ENCODE assay signal across 9 mouse cellular contexts in genomic region chr16:25058051-25058747, GRCm38 (mm10).
A peak's percentile ranks its signal among the peaks of the same experiment; 100 is the strongest.
DNase-seq lines count a peak whose midpoint lies in the region; ATAC-seq and TF ChIP-seq lines count a peak whose summit lies in the region.
"Had no signal": no experiment of that assay in that cellular context is flagged by ENCODE, and none has a peak within 500 bp of the region (broad histone marks: within the 10 kb centered on the region; RNA-seq: fewer than 3 reads in every experiment).

No protein-coding gene starts in this region.

- H3K36me3 ChIP-seq in forebrain, embryonic 14.5 days (ENCODE audit: control insufficient read depth, insufficient read depth, low read length): no peaks in the 10 kb centered on the region
- no peaks in the 10 kb centered on the region for H3K36me3 ChIP-seq in liver, embryonic 14.5 days (replicated peaks; ENCODE audit: control insufficient read depth, insufficient read depth, low read depth)

- peaks cover 19% of the 10 kb centered on the region for H3K4me1 ChIP-seq in forebrain, embryonic 14.5 days (ENCODE audit: control insufficient read depth, insufficient read depth, low read length)
- H3K4me1 ChIP-seq in liver, embryonic 14.5 days (replicated peaks; ENCODE audit: control insufficient read depth in 2 of 2, insufficient read depth in 2 of 2, low read length in 1 of 2): peaks cover 0 to 10% of the 10 kb centered on the region in 2 experiments; a peak in 1 of 4 replicates

- TF ChIP-seq EP300 in liver, embryonic 14.5 days (IDR thresholded peaks at IDR 0.05; ENCODE audit: low read depth): no peak

- H3K9me3 ChIP-seq in forebrain, embryonic 14.5 days (replicated peaks; ENCODE audit: control insufficient read depth, low read length): no peaks in the 10 kb centered on the region
- H3K9me3 ChIP-seq in liver, embryonic 14.5 days (ENCODE audit: control insufficient read depth, low read length): no peaks in the 10 kb centered on the region

- DNase-seq in cerebellum, adult 8-10 months: peak; percentile 26
- no peak for DNase-seq in cerebellum, postnatal 4 days (ENCODE audit: low spot score in 2 of 2)
- DNase-seq in 3134 (ENCODE audit: extremely low read depth, insufficient read length, low spot score): peak; percentile 24
- DNase-seq in forebrain, embryonic 14.5 days (ENCODE audit: low spot score): peak; percentile 52
- no peak for DNase-seq in liver, embryonic 14.5 days (ENCODE audit: low read depth in 3 of 3, low spot score in 3 of 3)
- DNase-seq in natural killer cell, adult 2 months (ENCODE audit: low spot score in 2 of 2): no peak
- no peak for DNase-seq in left cerebral cortex, adult 18-20 months (ENCODE audit: low spot score in 2 of 2)
- no peak for DNase-seq in adrenal gland, adult 8-10 months

- H3K27ac ChIP-seq in forebrain, embryonic 14.5 days (ENCODE audit: low read depth, low read length): peak overlapping the region; percentile 99
- H3K27ac ChIP-seq in liver, embryonic 14.5 days: no peak overlapping the region

- peak overlapping the region; percentile 70 for H3K9ac ChIP-seq in forebrain, embryonic 14.5 days (ENCODE audit: low read length)
- H3K9ac ChIP-seq in liver, embryonic 14.5 days (replicated peaks): no peak overlapping the region

- no peak for TF ChIP-seq CTCF in liver, embryonic 14.5 days (IDR thresholded peaks at IDR 0.05; ENCODE audit: low read depth)

- H3K27me3 ChIP-seq in forebrain, embryonic 14.5 days (replicated peaks; ENCODE audit: control insufficient read depth, insufficient read depth, low read length): no peaks in the 10 kb centered on the region
- H3K27me3 ChIP-seq in liver, embryonic 14.5 days (ENCODE audit: control insufficient read depth, insufficient read depth, low read length): peaks cover 9% of the 10 kb centered on the region
- H3K27me3 ChIP-seq: CH12.LX had no signal

- WGBS in forebrain, embryonic 14.5 days: 15% methylated on average over 11 of the region's 11 CpGs
- WGBS in liver, embryonic 14.5 days (ENCODE audit: insufficient replicate concordance): 36% methylated on average over 11 of the region's 11 CpGs

- peak overlapping the region; percentile 43 for H3K4me3 ChIP-seq in forebrain, embryonic 14.5 days (ENCODE audit: low read depth, low read length)
- peak overlapping the region in 1 of 2 experiments; percentile 20; a peak in 1 of 4 replicates for H3K4me3 ChIP-seq in liver, embryonic 14.5 days (ENCODE audit: insufficient read depth in 1 of 2, low read depth in 2 of 2, low read length in 2 of 2)

- H3K4me2 ChIP-seq in forebrain, embryonic 14.5 days (ENCODE audit: low read length): peak overlapping the region; percentile 61
- H3K4me2 ChIP-seq in liver, embryonic 14.5 days (ENCODE audit: low read depth): peak overlapping the region; percentile 54

- no peak for ATAC-seq in forebrain, embryonic 14.5 days
- ATAC-seq in liver, embryonic 14.5 days (ENCODE audit: insufficient read depth): no peak

Comparison
In these comparisons a context has a peak if more than half of its experiments do, and no peak if none do; other contexts are left out.
1. DNase-seq: peak in cerebellum, adult 8-10 months (single experiment), 3134 (single experiment) and forebrain, embryonic 14.5 days (single experiment); none in cerebellum, postnatal 4 days (0 of 2), liver, embryonic 14.5 days (0 of 3), natural killer cell, adult 2 months (0 of 2), left cerebral cortex, adult 18-20 months (0 of 2) and adrenal gland, adult 8-10 months (single experiment).